Comparison of ENCODE assay signal across 8 mouse cellular contexts in genomic region chr5:77114817-77115731, GRCm38 (mm10). TPM values are rescaled to one million over a fixed set of nuclear protein-coding genes. Genes with fewer than 3 reads are reported as not detected.
DNase-seq lines count a peak whose midpoint lies in the region; ATAC-seq and TF ChIP-seq lines count a peak whose summit lies in the region.

Hopx (minus strand) TSS chr5:77115121.

- TF ChIP-seq EP300 in heart, adult 2 months (IDR thresholded peaks at IDR 0.05; ENCODE audit: insufficient read depth, low read depth, low read length), result no peak

- DNase-seq in liver, adult 2 months (ENCODE audit: extremely low read depth, low read depth, low spot score), result peak; percentile 63
- DNase-seq in heart, adult 2 months, result peak; percentile 83 to 86
- DNase-seq in left cerebral cortex, postnatal 14 days (ENCODE audit: low spot score in 2 of 2), result peak; percentile 48 to 71

- 57% methylated on average over 33 of the region's 33 CpGs for WGBS in liver, adult 2 months
- 49% methylated on average over 33 of the region's 33 CpGs for WGBS in liver, embryonic 12.5 days (ENCODE audit: insufficient replicate concordance)
- WGBS in embryonic facial prominence, embryonic 13.5 days, result 51% methylated on average over 33 of the region's 33 CpGs
- WGBS in heart, adult 2 months, result 24% methylated on average over 33 of the region's 33 CpGs
- 35% methylated on average over 33 of the region's 33 CpGs for WGBS in intestine, embryonic 16.5 days
- 30% methylated on average over 33 of the region's 33 CpGs for WGBS in neural tube, embryonic 15.5 days

- intact Hi-C loops in heart, adult 2 months (cut with DNase I), result loop anchor here (2.0 kb wide), 1 partner anchor 20 kb away; no protein-coding TSS in a partner anchor
- intact Hi-C loops in left cerebral cortex, postnatal 14 days (cut with DNase I), result no loop called here

- H3K36me3 ChIP-seq in liver, adult 2 months (ENCODE audit: control insufficient read depth, insufficient read depth, low read length), result no peaks in the 10 kb centered on the region
- no peaks in the 10 kb centered on the region for H3K36me3 ChIP-seq in liver, embryonic 12.5 days
- no peaks in the 10 kb centered on the region for H3K36me3 ChIP-seq in embryonic facial prominence, embryonic 13.5 days
- H3K36me3 ChIP-seq in heart, adult 2 months (ENCODE audit: control insufficient read depth, insufficient read depth, low read length), result no peaks in the 10 kb centered on the region
- no peaks in the 10 kb centered on the region for H3K36me3 ChIP-seq in intestine, embryonic 16.5 days (ENCODE audit: control insufficient read depth, insufficient read depth, low read length)
- H3K36me3 ChIP-seq in neural tube, embryonic 15.5 days, result no peaks in the 10 kb centered on the region

- ATAC-seq in liver, embryonic 12.5 days, result no peak
- no peak for ATAC-seq in embryonic facial prominence, embryonic 13.5 days (ENCODE audit: insufficient number of reproducible peaks, insufficient read depth, low FRiP score, low TSS enrichment, low read depth)
- ATAC-seq in intestine, embryonic 16.5 days, result peak; percentile 65
- ATAC-seq in neural tube, embryonic 15.5 days (ENCODE audit: low FRiP score), result peak; percentile 77
- ATAC-seq in megakaryocyte-erythroid progenitor cell, adult 5-6 weeks (replicated peaks; ENCODE audit: low FRiP score, low TSS enrichment, poor library complexity, severe bottlenecking), result no peak

- H3K9ac ChIP-seq in liver, adult 2 months (ENCODE audit: low read depth, low read length), result no peak within 1 kb of the TSS
- H3K9ac ChIP-seq in liver, embryonic 12.5 days, result no peak within 1 kb of the TSS
- no peak within 1 kb of the TSS for H3K9ac ChIP-seq in embryonic facial prominence, embryonic 13.5 days
- H3K9ac ChIP-seq in heart, adult 2 months (ENCODE audit: low read depth, low read length), result peak within 1 kb of the TSS; percentile 51
- peak within 1 kb of the TSS; percentile 58 for H3K9ac ChIP-seq in intestine, embryonic 16.5 days (ENCODE audit: low read depth, low read length)
- H3K9ac ChIP-seq in neural tube, embryonic 15.5 days (replicated peaks), result peak within 1 kb of the TSS; percentile 32

- no peak for TF ChIP-seq CTCF in liver, adult 2 months (IDR thresholded peaks at IDR 0.05; ENCODE audit: low read depth, low read length)
- TF ChIP-seq CTCF in heart, adult 2 months (IDR thresholded peaks at IDR 0.05), result no peak

- H3K9me3 ChIP-seq in liver, embryonic 12.5 days (replicated peaks), result no peaks in the 10 kb centered on the region
- H3K9me3 ChIP-seq in embryonic facial prominence, embryonic 13.5 days, result no peaks in the 10 kb centered on the region
- H3K9me3 ChIP-seq in intestine, embryonic 16.5 days (ENCODE audit: control insufficient read depth, low read length), result no peaks in the 10 kb centered on the region
- no peaks in the 10 kb centered on the region for H3K9me3 ChIP-seq in neural tube, embryonic 15.5 days (replicated peaks)

- no peak within 1 kb of the TSS for H3K27ac ChIP-seq in liver, adult 2 months (replicated peaks; ENCODE audit: insufficient read depth, low read depth, low read length)
- no peak within 1 kb of the TSS for H3K27ac ChIP-seq in liver, embryonic 12.5 days
- H3K27ac ChIP-seq in embryonic facial prominence, embryonic 13.5 days, result peak within 1 kb of the TSS; percentile 33; the same call in 1 of the 2 replicates
- H3K27ac ChIP-seq in heart, adult 2 months, result peak within 1 kb of the TSS; percentile 78
- peak within 1 kb of the TSS; percentile 40 for H3K27ac ChIP-seq in intestine, embryonic 16.5 days (ENCODE audit: low read length)
- peak within 1 kb of the TSS; percentile 80 for H3K27ac ChIP-seq in neural tube, embryonic 15.5 days (replicated peaks)

- no peak within 1 kb of the TSS for H3K4me3 ChIP-seq in liver, adult 2 months (ENCODE audit: insufficient read depth, low read depth, low read length)
- no peak within 1 kb of the TSS for H3K4me3 ChIP-seq in liver, embryonic 12.5 days
- H3K4me3 ChIP-seq in embryonic facial prominence, embryonic 13.5 days, result no peak within 1 kb of the TSS
- H3K4me3 ChIP-seq in heart, adult 2 months, result peak within 1 kb of the TSS; percentile 41
- H3K4me3 ChIP-seq in intestine, embryonic 16.5 days (ENCODE audit: low read length), result peak within 1 kb of the TSS; percentile 12
- peak within 1 kb of the TSS; percentile 25 for H3K4me3 ChIP-seq in neural tube, embryonic 15.5 days (replicated peaks)

- H3K4me2 ChIP-seq in liver, embryonic 12.5 days, result no peak within 1 kb of the TSS
- H3K4me2 ChIP-seq in embryonic facial prominence, embryonic 13.5 days, result peak within 1 kb of the TSS; percentile 12; the same call in 1 of the 2 replicates
- peak within 1 kb of the TSS; percentile 39 for H3K4me2 ChIP-seq in intestine, embryonic 16.5 days (ENCODE audit: low read depth, low read length)
- peak within 1 kb of the TSS; percentile 45 for H3K4me2 ChIP-seq in neural tube, embryonic 15.5 days

- H3K27me3 ChIP-seq in liver, adult 2 months (ENCODE audit: control insufficient read depth, insufficient read depth, low read length), result no peaks in the 10 kb centered on the region
- peaks cover 14% of the 10 kb centered on the region for H3K27me3 ChIP-seq in liver, embryonic 12.5 days (replicated peaks)
- H3K27me3 ChIP-seq in embryonic facial prominence, embryonic 13.5 days, result no peaks in the 10 kb centered on the region
- H3K27me3 ChIP-seq in heart, adult 2 months (ENCODE audit: control insufficient read depth, insufficient read depth, low read length), result no peaks in the 10 kb centered on the region
- H3K27me3 ChIP-seq in intestine, embryonic 16.5 days (replicated peaks; ENCODE audit: control insufficient read depth, insufficient read depth, low read length), result no peaks in the 10 kb centered on the region
- H3K27me3 ChIP-seq in neural tube, embryonic 15.5 days (replicated peaks), result no peaks in the 10 kb centered on the region

- TF ChIP-seq POLR2A in liver, adult 2 months (IDR thresholded peaks at IDR 0.05; ENCODE audit: extremely low read depth, insufficient read depth, low read length), result no peak
- peak; percentile 73 for TF ChIP-seq POLR2A in heart, adult 2 months (IDR thresholded peaks at IDR 0.05; ENCODE audit: insufficient read depth, low read depth, low read length)

- peaks cover 9% of the 10 kb centered on the region for H3K4me1 ChIP-seq in liver, adult 2 months (ENCODE audit: control insufficient read depth, insufficient read depth, low read length)
- peaks cover 15% of the 10 kb centered on the region for H3K4me1 ChIP-seq in liver, embryonic 12.5 days
- peaks cover 8% of the 10 kb centered on the region; the same call in 1 of the 2 replicates for H3K4me1 ChIP-seq in embryonic facial prominence, embryonic 13.5 days
- peaks cover 8% of the 10 kb centered on the region for H3K4me1 ChIP-seq in heart, adult 2 months (ENCODE audit: control insufficient read depth, insufficient read depth, low read length)
- H3K4me1 ChIP-seq in intestine, embryonic 16.5 days (ENCODE audit: control insufficient read depth, insufficient read depth, low read length), result peaks cover 19% of the 10 kb centered on the region; the same call in 1 of the 2 replicates
- peaks cover 15% of the 10 kb centered on the region; the same call in 1 of the 2 replicates for H3K4me1 ChIP-seq in neural tube, embryonic 15.5 days

- H3K79me2 ChIP-seq in liver, adult 2 months (ENCODE audit: control insufficient read depth, insufficient read depth, low read length), result no peaks in the 10 kb centered on the region
- H3K79me2 ChIP-seq in heart, adult 2 months (replicated peaks; ENCODE audit: control insufficient read depth, insufficient read depth, low read length), result no peaks in the 10 kb centered on the region

RNA-seq across cellular contexts. Expression of gene Hopx, which starts in this region (rescaled TPM):
- total RNA-seq in liver, adult 2 months (2014; rRNA removed), result 42.7 and 77.2 TPM in 2 replicates
- 84.9 and 92.3 TPM in 2 replicates for polyA plus RNA-seq in liver, adult 2 months (2012; rRNA removed)
- 0.19 TPM in 1 of 2 replicates, not detected in the other for polyA plus RNA-seq in liver, embryonic 12.5 days (2016; fragmentation: Nextera tagmentation; extraction: Ambion mirVana)
- 0.29 and 0.30 TPM in 2 replicates for polyA plus RNA-seq in embryonic facial prominence, embryonic 13.5 days (2015; fragmentation: Nextera tagmentation; extraction: Ambion mirVana)
- total RNA-seq in heart, adult 2 months (2021), result 100 to 1,000 TPM; 367 to 385 TPM
- polyA plus RNA-seq in heart, adult 2 months (2012; rRNA removed), result 284 and 285 TPM in 2 replicates
- polyA plus RNA-seq in intestine, embryonic 16.5 days (2015; fragmentation: Nextera tagmentation; extraction: Ambion mirVana), result 2.8 and 4.4 TPM in 2 replicates
- 10 to 100 TPM; 21.4 to 26.3 TPM for total RNA-seq in left cerebral cortex, postnatal 14 days (2021)
- 10.9 and 12.2 TPM in 2 replicates for polyA plus RNA-seq in neural tube, embryonic 15.5 days (2015; fragmentation: Nextera tagmentation; extraction: Ambion mirVana)
- total RNA-seq in megakaryocyte-erythroid progenitor cell, adult 5-6 weeks (2014; fragmentation: Nextera tagmentation), result 1.9 and 4.7 TPM in 2 replicates
- total RNA-seq in megakaryocyte-erythroid progenitor cell, adult 5-6 weeks (2017), result 1.3 and 2.4 TPM in 2 replicates

Comparison
In these comparisons a context has a peak if more than half of its experiments do, and no peak if none do; other contexts are left out.
1. H3K27ac ChIP-seq: peak in embryonic facial prominence, embryonic 13.5 days (single experiment), heart, adult 2 months (single experiment), intestine, embryonic 16.5 days (single experiment) and neural tube, embryonic 15.5 days (single experiment); none in liver, adult 2 months (single experiment) and liver, embryonic 12.5 days (single experiment).
2. H3K4me3 ChIP-seq: peak in heart, adult 2 months (single experiment), intestine, embryonic 16.5 days (single experiment) and neural tube, embryonic 15.5 days (single experiment); none in liver, adult 2 months (single experiment), liver, embryonic 12.5 days (single experiment) and embryonic facial prominence, embryonic 13.5 days (single experiment).
3. H3K9ac ChIP-seq: peak in heart, adult 2 months (single experiment), intestine, embryonic 16.5 days (single experiment) and neural tube, embryonic 15.5 days (single experiment); none in liver, adult 2 months (single experiment), liver, embryonic 12.5 days (single experiment) and embryonic facial prominence, embryonic 13.5 days (single experiment).
4. ATAC-seq: peak in intestine, embryonic 16.5 days (single experiment) and neural tube, embryonic 15.5 days (single experiment); none in liver, embryonic 12.5 days (single experiment), embryonic facial prominence, embryonic 13.5 days (single experiment) and megakaryocyte-erythroid progenitor cell, adult 5-6 weeks (single experiment).
5. Peak in every context shown above with its lines, with median percentiles within 50 percentile points of each other: DNase-seq.